Mouse (Mus musculus) heart, adult 2 months (tissue): ENCODE data around the gene Camta1.

Source experiments
- CTCF ChIP-seq: fragments of 200-600 bp; IDR thresholded peaks from 2 replicates; pipeline ENCODE4 v1.8.1; 2022; ENCODE audit warnings: antibody characterized with exemption, mild to moderate bottlenecking, moderate library complexity
- EP300 ChIP-seq: fragments of 200-500 bp; IDR thresholded peaks from 2 replicates; pipeline ENCODE4 v1.6.1; 2011; ENCODE audit warnings: low read depth, low read length, control low read depth; ENCODE audit not compliant: insufficient read depth
- POLR2A ChIP-seq: fragments of 200-500 bp; IDR thresholded peaks from 2 replicates; pipeline ENCODE4 v1.6.1; 2011; ENCODE audit warnings: mild to moderate bottlenecking, low read depth, low read length, control low read depth; ENCODE audit not compliant: insufficient read depth

- TF ChIP-seq EP300: peak; percentile 74; the same call in 1 of the 2 replicates
- TF ChIP-seq CTCF: peak; percentile 94
- TF ChIP-seq POLR2A: no peak
Observed at GRCm38 (mm10) chr4:151073108-151073744, 788.5 kb downstream of the Camta1 start.
